Mouse (Mus musculus): ENCODE results near the gene Lgals2.

- TF ChIP-seq CTCF (IDR thresholded peaks at IDR 0.05; ENCODE audit: extremely low read depth, insufficient read depth, insufficient read length, insufficient replicate concordance) (no peak), POLR2A (IDR thresholded peaks at IDR 0.05; ENCODE audit: low read depth, low read length) (no peak)
Observed at GRCm38 (mm10) chr15:78810146-78810545, 45.2 kb downstream of the Lgals2 start.
